Mouse (Mus musculus): ENCODE measurements at regions not wholly inside any gene's neighbourhood (a gene's known extent, or its start where the extent isn't known, plus 50 kb on each side); places are given as distances from the start of the nearest gene placed in this dataset.

DNA sequence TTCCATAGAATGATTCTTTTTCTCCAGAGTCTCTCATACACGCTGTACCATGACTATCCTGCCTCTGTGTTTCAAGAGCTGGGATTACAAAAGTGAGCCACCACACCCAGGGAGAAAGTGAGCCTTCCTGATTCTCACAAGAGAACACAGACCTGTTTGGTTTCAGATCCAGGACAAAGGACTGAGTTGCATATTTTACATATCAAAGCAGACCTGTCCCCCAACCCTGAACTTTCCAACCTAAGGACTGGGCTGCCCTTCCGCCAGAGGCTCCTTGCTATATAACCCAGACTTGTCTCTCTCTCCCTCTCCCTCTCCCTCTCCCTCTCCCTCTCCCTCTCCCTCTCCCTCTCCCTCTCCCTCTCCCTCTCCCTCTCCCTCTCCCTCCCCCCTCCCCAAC is 611.8 kb upstream of the Tmem132c start:
- WGBS = 44% methylated on average over 2 of the region's 2 CpGs
- TF ChIP-seq CTCF (IDR thresholded peaks at IDR 0.05; ENCODE audit: insufficient read depth, low read length) (no peak), POLR2A (IDR thresholded peaks at IDR 0.05; ENCODE audit: borderline replicate concordance, extremely low read depth, low read depth, low read length) (no peak)

DNA sequence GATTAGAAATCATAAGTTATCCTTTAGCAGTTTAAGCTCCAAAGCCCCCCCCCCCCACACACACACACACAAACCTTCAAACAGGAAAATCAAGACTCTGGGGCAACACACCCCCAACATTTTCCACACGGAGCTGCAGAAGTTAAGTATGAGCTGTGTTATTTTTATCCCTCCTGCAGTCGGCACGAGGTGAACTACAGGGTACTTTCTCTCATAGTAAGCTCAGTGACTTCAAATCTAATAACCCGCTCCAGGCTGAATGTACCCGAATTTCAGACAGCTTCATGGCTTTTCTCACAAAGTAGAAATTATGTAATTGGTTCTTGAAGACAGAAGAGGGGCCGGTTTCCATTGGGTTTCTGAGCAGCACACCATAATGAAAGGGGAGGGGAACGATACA is 591.2 kb upstream of the Tmem132c start:
- WGBS = 60% methylated on average over 7 of the region's 7 CpGs
- no peak overlapping the region for H3K4me3 ChIP-seq (replicated peaks; ENCODE audit: extremely low read depth, low read depth, low read length)
- no peak for TF ChIP-seq CTCF (IDR thresholded peaks at IDR 0.05; ENCODE audit: insufficient read depth, low read length)
- no peak for TF ChIP-seq POLR2A (IDR thresholded peaks at IDR 0.05; ENCODE audit: borderline replicate concordance, extremely low read depth, low read depth, low read length)
- H3K4me1 ChIP-seq (ENCODE audit: control insufficient read depth, insufficient read depth, low read length) = no peaks in the 10 kb centered on the region
- no peak for DNase-seq

More for the DNA sequence above, 611.8 kb upstream of the Tmem132c start:
- no peak overlapping the region for H3K4me3 ChIP-seq (replicated peaks; ENCODE audit: extremely low read depth, low read depth, low read length)
- H3K4me1 ChIP-seq (ENCODE audit: control insufficient read depth, insufficient read depth, low read length) = no peaks in the 10 kb centered on the region
- DNase-seq = no peak

DNA sequence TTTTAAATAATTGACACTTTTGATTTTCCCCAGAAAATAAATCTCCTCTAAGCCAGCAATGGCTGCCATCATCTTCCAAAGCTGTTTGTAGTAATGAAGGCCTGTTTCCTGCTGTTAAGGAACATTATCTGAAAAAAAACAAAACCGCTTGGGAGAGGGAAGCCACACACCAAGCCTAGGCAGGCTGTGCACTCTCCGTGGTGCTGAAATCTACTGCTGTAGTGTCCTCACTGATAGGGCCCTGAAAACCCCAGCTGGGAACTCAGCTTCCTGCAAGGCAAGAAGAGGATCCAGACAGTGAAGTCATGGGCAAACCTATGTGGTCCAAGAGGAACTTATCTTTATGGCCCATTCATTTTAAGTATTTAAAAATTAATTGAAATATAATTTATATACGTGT is 590.2 kb upstream of the Tmem132c start:
- WGBS = 14% methylated on average over 3 of the region's 3 CpGs
- DNase-seq = no peak
- Histone ChIP-seq H3K4me3 (replicated peaks; ENCODE audit: extremely low read depth, low read depth, low read length) (no peak overlapping the region), H3K4me1 (ENCODE audit: control insufficient read depth, insufficient read depth, low read length) (no peaks in the 10 kb centered on the region)
- TF ChIP-seq POLR2A (IDR thresholded peaks at IDR 0.05; ENCODE audit: borderline replicate concordance, extremely low read depth, low read depth, low read length) = no peak
- no peak for TF ChIP-seq CTCF (IDR thresholded peaks at IDR 0.05; ENCODE audit: insufficient read depth, low read length)

DNA sequence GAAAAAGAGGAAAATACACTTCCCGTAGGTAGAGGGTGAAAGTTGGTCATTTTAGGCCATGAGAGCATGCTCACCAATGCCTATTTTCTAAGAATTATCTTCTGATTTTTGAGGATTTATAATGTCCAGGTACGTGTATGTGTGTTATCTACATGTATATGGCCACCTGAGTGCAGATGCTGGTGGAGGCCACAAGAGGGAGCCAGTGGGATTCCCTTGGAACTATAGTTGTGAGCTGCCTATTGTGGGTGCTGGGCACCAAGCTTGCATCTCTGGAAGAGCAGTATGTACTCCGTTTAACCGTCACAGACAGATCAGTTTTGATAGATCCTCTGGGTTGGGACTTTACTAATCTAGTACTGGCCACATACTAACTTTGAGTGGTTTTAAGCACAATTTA is 579.0 kb upstream of the Tmem132c start:
- DNase-seq = no peak
- WGBS = 76% methylated on average over 4 of the region's 4 CpGs
- H3K4me3 ChIP-seq (replicated peaks; ENCODE audit: extremely low read depth, low read depth, low read length) = no peak overlapping the region
- no peaks in the 10 kb centered on the region for H3K4me1 ChIP-seq (ENCODE audit: control insufficient read depth, insufficient read depth, low read length)
- TF ChIP-seq POLR2A (IDR thresholded peaks at IDR 0.05; ENCODE audit: borderline replicate concordance, extremely low read depth, low read depth, low read length) (no peak), CTCF (IDR thresholded peaks at IDR 0.05; ENCODE audit: insufficient read depth, low read length) (no peak)

DNA sequence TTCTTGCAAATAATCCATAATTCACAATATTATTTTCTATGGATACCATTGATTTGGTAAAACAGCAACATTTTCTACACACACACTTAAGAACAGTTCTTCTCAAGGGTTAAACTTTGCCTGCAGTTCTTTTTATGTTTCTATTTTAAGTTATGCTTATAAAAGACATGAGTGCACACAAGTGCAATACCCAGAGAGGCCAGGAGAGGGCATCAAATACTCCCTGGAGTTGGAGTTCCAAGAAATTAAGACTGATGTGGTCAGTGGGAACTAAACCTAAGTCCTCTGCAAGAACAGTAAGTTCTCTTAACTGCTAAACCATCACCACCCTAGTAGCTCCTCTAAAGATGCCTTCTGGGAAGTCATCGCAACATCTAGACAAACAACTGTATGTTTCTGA is 570.5 kb upstream of the Tmem132c start:
- no peak for TF ChIP-seq CTCF (IDR thresholded peaks at IDR 0.05; ENCODE audit: insufficient read depth, low read length)
- no peak for TF ChIP-seq POLR2A (IDR thresholded peaks at IDR 0.05; ENCODE audit: borderline replicate concordance, extremely low read depth, low read depth, low read length)
- no peaks in the 10 kb centered on the region for H3K4me1 ChIP-seq (ENCODE audit: control insufficient read depth, insufficient read depth, low read length)
- WGBS = 76% methylated on average over 1 of the region's 1 CpGs

DNA sequence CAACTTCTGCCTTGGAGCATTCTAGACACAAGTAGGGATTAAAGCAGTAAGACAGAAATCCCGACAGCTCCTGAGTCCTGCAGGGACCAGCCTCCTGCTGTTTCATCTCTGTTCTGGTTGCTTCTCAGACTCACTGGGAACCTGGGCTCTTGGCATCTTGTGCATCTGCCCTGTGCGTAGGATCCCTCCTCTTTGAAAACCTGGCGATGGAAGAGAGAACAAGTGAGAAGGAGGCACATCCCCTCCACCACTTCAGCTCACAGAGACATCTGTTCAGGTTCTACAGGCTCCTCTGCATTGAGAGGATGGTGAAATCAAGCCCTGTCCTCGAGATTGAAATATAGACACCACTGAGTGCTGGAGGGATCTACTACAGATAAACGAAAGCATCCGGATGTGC is 561.3 kb upstream of the Tmem132c start:
- Histone ChIP-seq H3K4me1 (ENCODE audit: control insufficient read depth, insufficient read depth, low read length) (no peaks in the 10 kb centered on the region), H3K4me3 (replicated peaks; ENCODE audit: extremely low read depth, low read depth, low read length) (no peak overlapping the region)
- no peak for TF ChIP-seq POLR2A (IDR thresholded peaks at IDR 0.05; ENCODE audit: borderline replicate concordance, extremely low read depth, low read depth, low read length)
- no peak for TF ChIP-seq CTCF (IDR thresholded peaks at IDR 0.05; ENCODE audit: insufficient read depth, low read length)
- WGBS = 64% methylated on average over 6 of the region's 6 CpGs
- DNase-seq = no peak

More for the DNA sequence above, 570.5 kb upstream of the Tmem132c start:
- DNase-seq = no peak
- no peak overlapping the region for H3K4me3 ChIP-seq (replicated peaks; ENCODE audit: extremely low read depth, low read depth, low read length)

DNA sequence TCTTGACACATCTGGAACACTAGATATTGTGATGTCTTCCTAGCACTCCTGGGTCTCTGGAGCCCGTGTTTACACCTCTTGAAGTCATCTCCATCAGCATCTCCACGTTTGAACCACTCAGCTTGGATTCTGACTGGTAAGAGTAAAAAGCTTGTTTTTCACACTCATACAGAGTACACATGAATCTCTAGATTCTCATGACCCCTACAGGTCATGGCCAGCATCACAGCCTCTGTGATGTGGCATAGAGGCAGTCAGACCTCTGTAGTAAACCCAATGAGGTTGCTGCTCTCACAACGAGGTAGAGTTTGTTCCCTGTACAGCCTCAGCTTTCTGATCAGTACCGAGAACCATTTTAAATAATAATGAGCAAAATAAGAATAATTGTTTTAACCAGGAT is 542.3 kb upstream of the Tmem132c start:
- no peak for DNase-seq
- no peak overlapping the region for H3K4me3 ChIP-seq (replicated peaks; ENCODE audit: extremely low read depth, low read depth, low read length)
- TF ChIP-seq POLR2A (IDR thresholded peaks at IDR 0.05; ENCODE audit: borderline replicate concordance, extremely low read depth, low read depth, low read length) = no peak
- TF ChIP-seq CTCF (IDR thresholded peaks at IDR 0.05; ENCODE audit: insufficient read depth, low read length) = no peak
- 37% methylated on average over 4 of the region's 4 CpGs for WGBS
- H3K4me1 ChIP-seq (ENCODE audit: control insufficient read depth, insufficient read depth, low read length) = no peaks in the 10 kb centered on the region

DNA sequence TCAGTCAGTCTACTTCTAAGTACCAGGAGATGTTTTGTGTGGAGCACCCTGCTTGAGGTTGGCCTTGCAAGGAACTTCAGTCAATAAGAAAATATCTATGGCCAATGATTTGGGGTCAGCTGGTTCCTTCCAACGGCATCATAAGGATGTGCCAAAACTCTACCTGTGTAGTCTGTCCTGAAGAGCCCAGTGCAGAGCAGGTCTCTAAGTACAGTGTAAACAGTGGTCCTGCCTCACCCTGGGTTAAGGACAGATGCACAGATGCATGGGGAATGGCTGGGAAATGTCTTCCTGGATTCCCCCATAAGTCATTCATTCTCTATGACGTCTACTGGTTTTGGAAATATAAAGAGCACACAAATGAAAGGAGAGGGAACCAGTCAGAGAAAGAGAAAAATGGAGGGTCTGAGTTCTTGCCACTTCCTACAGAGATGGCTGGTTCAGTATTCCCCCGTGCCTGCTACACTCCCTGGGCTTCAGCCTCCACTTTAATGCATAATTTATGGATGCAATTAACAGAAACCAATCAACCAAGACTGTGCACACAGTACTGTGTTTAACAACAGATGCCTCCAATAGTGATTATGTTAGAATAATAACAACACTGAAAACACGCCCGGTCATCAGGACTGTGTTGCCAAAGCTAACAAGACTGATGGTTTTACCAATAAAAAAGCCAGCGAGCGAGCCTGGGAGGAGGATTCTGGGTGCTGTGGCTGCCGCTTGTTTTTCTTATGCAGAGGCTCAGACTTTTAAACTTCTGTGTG is 537.9 kb upstream of the Tmem132c start:
- Histone ChIP-seq H3K4me3 (replicated peaks; ENCODE audit: extremely low read depth, low read depth, low read length) (no peak overlapping the region), H3K4me1 (ENCODE audit: control insufficient read depth, insufficient read depth, low read length) (no peaks in the 10 kb centered on the region)
- no peak for DNase-seq
- TF ChIP-seq POLR2A (IDR thresholded peaks at IDR 0.05; ENCODE audit: borderline replicate concordance, extremely low read depth, low read depth, low read length) (no peak), CTCF (IDR thresholded peaks at IDR 0.05; ENCODE audit: insufficient read depth, low read length) (no peak)
- 85% methylated on average over 8 of the region's 8 CpGs for WGBS

DNA sequence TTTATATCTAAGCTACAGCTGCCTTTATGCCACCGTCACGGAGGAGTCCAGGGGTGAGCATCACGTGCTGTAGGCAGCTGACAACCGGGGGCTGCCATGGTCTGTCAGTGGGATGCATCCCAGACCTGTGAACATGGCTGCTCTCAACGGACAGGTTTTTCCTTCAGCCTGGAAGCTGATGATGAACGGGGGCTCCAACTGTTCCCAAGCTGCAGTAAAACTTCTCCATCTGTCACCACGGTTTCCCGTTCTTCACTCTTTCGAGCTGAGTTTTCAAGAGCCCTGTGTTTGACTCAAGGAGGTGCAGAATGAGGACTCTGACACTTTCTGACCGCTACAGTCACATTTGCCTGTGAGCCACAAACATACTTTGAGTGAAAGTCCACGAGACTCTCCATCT is 535.7 kb upstream of the Tmem132c start:
- no peaks in the 10 kb centered on the region for H3K4me1 ChIP-seq (ENCODE audit: control insufficient read depth, insufficient read depth, low read length)
- TF ChIP-seq POLR2A (IDR thresholded peaks at IDR 0.05; ENCODE audit: borderline replicate concordance, extremely low read depth, low read depth, low read length) (no peak), CTCF (IDR thresholded peaks at IDR 0.05; ENCODE audit: insufficient read depth, low read length) (no peak)
- H3K4me3 ChIP-seq (replicated peaks; ENCODE audit: extremely low read depth, low read depth, low read length) = no peak overlapping the region
- WGBS = 50% methylated on average over 11 of the region's 11 CpGs
- DNase-seq = no peak

DNA sequence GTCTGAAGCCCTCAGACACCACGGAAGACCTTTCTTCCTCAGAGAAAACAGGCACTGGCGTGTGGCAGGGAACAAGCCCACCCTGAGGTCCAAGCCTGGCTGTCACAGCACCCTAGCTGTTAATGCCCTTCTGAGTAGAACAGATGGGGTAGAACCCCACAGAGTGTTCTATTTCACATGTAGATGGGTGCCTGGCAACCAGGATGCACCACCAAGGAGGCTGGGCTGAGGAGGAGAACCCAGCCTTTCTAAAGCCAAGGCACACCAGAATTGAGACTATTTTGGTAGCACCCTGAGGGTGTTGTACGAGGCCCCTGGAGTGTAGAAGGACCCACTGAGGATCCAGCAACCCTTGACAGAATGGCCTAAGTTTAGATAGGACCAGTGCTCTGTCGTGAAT is 534.9 kb upstream of the Tmem132c start:
- H3K4me1 ChIP-seq (ENCODE audit: control insufficient read depth, insufficient read depth, low read length) = no peaks in the 10 kb centered on the region
- WGBS = 64% methylated on average over 4 of the region's 4 CpGs
- DNase-seq = no peak
- no peak overlapping the region for H3K4me3 ChIP-seq (replicated peaks; ENCODE audit: extremely low read depth, low read depth, low read length)
- TF ChIP-seq POLR2A (IDR thresholded peaks at IDR 0.05; ENCODE audit: borderline replicate concordance, extremely low read depth, low read depth, low read length) (no peak), CTCF (IDR thresholded peaks at IDR 0.05; ENCODE audit: insufficient read depth, low read length) (no peak)
